Mouse (Mus musculus) hindbrain, embryonic 14.5 days (tissue): ENCODE results near the gene Fam69a. TPM values are rescaled to one million over a fixed set of nuclear protein-coding genes. Genes with fewer than 3 reads are reported as not detected.
"Not testable (repeated sequence)": the region's sequence is repeated elsewhere in the genome, so short reads cannot be mapped to it uniquely, and the experiment has no call there.

Experiments
- ATAC-seq: fragments of 200-750 bp; cut with Nextera tagmentation; 2 replicates; pipeline ENCODE4 v1.8.0; 2017; ENCODE audit warnings: moderate number of reproducible peaks, mild to moderate bottlenecking, moderate TSS enrichment, moderate library complexity; ENCODE audit not compliant: low FRiP score
- DNase-seq: peaks from one replicate; pipeline ENCODE4 v3.0.0-alpha.2; 2015; ENCODE audit warnings: low spot score
- H3K27ac ChIP-seq: fragments of 300-500 bp; sonication (generic); 2 replicates; pipeline ENCODE4 v1.5.1; 2014; ENCODE audit warnings: mild to moderate bottlenecking, moderate library complexity
- H3K27me3 ChIP-seq: fragments of 300-500 bp; sonication (generic); 2 replicates; pipeline ENCODE4 v1.6.1; 2014; ENCODE audit warnings: mild to moderate bottlenecking, low read length, mixed read lengths; ENCODE audit not compliant: control insufficient read depth, insufficient read depth
- H3K36me3 ChIP-seq: fragments of 300-500 bp; sonication (generic); replicated peaks from 2 replicates; pipeline ENCODE4 v1.6.1; 2014; ENCODE audit not compliant: control insufficient read depth, insufficient read depth
- H3K4me1 ChIP-seq: fragments of 300-500 bp; sonication (generic); replicated peaks from 2 replicates; pipeline ENCODE4 v1.6.1; 2014; ENCODE audit warnings: antibody characterized with exemption, low read length, mixed read lengths; ENCODE audit not compliant: control insufficient read depth, insufficient read depth
- H3K4me2 ChIP-seq: fragments of 300-500 bp; sonication (generic); replicated peaks from 2 replicates; pipeline ENCODE4 v1.6.1; 2014; ENCODE audit warnings: mild to moderate bottlenecking, moderate library complexity
- H3K4me3 ChIP-seq: fragments of 300-500 bp; sonication (generic); replicated peaks from 2 replicates; pipeline ENCODE4 v1.5.1; 2014; ENCODE audit warnings: mild to moderate bottlenecking, low read length
- H3K9ac ChIP-seq: fragments of 300-500 bp; sonication (generic); 2 replicates; pipeline ENCODE4 v1.6.1; 2014
- H3K9me3 ChIP-seq: fragments of 300-500 bp; sonication (generic); 2 replicates; pipeline ENCODE4 v1.6.1; 2016; ENCODE audit warnings: low read length; ENCODE audit not compliant: control insufficient read depth
- WGBS: fragments of 180-500 bp; shearing (Covaris S2); extraction: QIAGEN DNeasy Blood & Tissue Kit; methylation state at CpG from one replicate; pipeline ENCODE4 v1.1.7; 2014; 5-methylcytosine and 5-hydroxymethylcytosine counted together
- polyA plus RNA-seq: library from polyadenylated mRNA; unstranded; fragments of >200 nt; fragmentation: Nextera tagmentation; extraction: Ambion mirVana; gene quantifications from 2 replicates; pipeline ENCODE4 v1.2.1, GENCODE M21; 2014

Gene Fam69a
- polyA plus RNA-seq, 1 experiment from 2014 or later = 68.0 TPM

- no peak for DNase-seq
- no peak for ATAC-seq
- no peaks in the 10 kb centered on the region for H3K36me3 ChIP-seq
- H3K4me1 ChIP-seq = no peaks in the 10 kb centered on the region
- 97% methylated on average over 1 of the region's 1 CpGs for WGBS
- no peak overlapping the region for H3K4me3 ChIP-seq
- no peak overlapping the region for H3K27ac ChIP-seq
- no peak overlapping the region for H3K9ac ChIP-seq
- no peaks in the 10 kb centered on the region for H3K27me3 ChIP-seq
- H3K9me3 ChIP-seq = no peaks in the 10 kb centered on the region
- H3K4me2 ChIP-seq = no peak overlapping the region
These were observed 43.9 kb downstream of the Fam69a start for GRCm38 (mm10) chr5:107942941-107943340.

GRCm38 (mm10) chr5:107941222-107941621 lies 45.7 kb downstream of the Fam69a start:
- WGBS = 56% methylated on average over 6 of the region's 6 CpGs
- DNase-seq (no peak), ATAC-seq (no peak)

GRCm38 (mm10) chr5:107939701-107940100 lies 47.2 kb downstream of the Fam69a start:
- no peaks in the 10 kb centered on the region for H3K36me3 ChIP-seq
- no peak overlapping the region for H3K9ac ChIP-seq
- H3K27me3 ChIP-seq = no peaks in the 10 kb centered on the region
- 87% methylated on average over 3 of the region's 3 CpGs for WGBS
- H3K4me2 ChIP-seq = no peak overlapping the region
- H3K4me1 ChIP-seq = no peaks in the 10 kb centered on the region
- DNase-seq (no peak), ATAC-seq (no peak)
- no peak overlapping the region for H3K4me3 ChIP-seq
- H3K9me3 ChIP-seq = no peaks in the 10 kb centered on the region
- no peak overlapping the region for H3K27ac ChIP-seq

More at GRCm38 (mm10) chr5:107941222-107941621, 45.7 kb downstream of the Fam69a start:
- no peaks in the 10 kb centered on the region for H3K36me3 ChIP-seq
- no peak overlapping the region for H3K4me2 ChIP-seq
- no peaks in the 10 kb centered on the region for H3K4me1 ChIP-seq
- H3K27me3 ChIP-seq = no peaks in the 10 kb centered on the region
- H3K27ac ChIP-seq = no peak overlapping the region
- no peak overlapping the region for H3K4me3 ChIP-seq
- no peaks in the 10 kb centered on the region for H3K9me3 ChIP-seq
- H3K9ac ChIP-seq = no peak overlapping the region

GRCm38 (mm10) chr5:107938886-107939285 lies 48.0 kb downstream of the Fam69a start:
- no peak overlapping the region for H3K27ac ChIP-seq
- no peaks in the 10 kb centered on the region for H3K9me3 ChIP-seq
- DNase-seq = no peak
- no peak overlapping the region for H3K4me2 ChIP-seq
- H3K9ac ChIP-seq = no peak overlapping the region
- H3K4me1 ChIP-seq = no peaks in the 10 kb centered on the region
- ATAC-seq = no peak
- WGBS = 94% methylated on average over 2 of the region's 2 CpGs
- no peaks in the 10 kb centered on the region for H3K36me3 ChIP-seq
- no peaks in the 10 kb centered on the region for H3K27me3 ChIP-seq
- H3K4me3 ChIP-seq = no peak overlapping the region

GRCm38 (mm10) chr5:107938483-107938882 lies 48.4 kb downstream of the Fam69a start:
- WGBS = 55% methylated on average over 1 of the region's 1 CpGs
- H3K4me1 ChIP-seq, H3K9me3 ChIP-seq, H3K4me3 ChIP-seq, H3K27ac ChIP-seq, H3K9ac ChIP-seq, H3K36me3 ChIP-seq, ATAC-seq, H3K4me2 ChIP-seq, DNase-seq, H3K27me3 ChIP-seq: not testable (repeated sequence)

- Histone ChIP-seq H3K9me3 (no peaks in the 10 kb centered on the region), H3K4me2 (no peak overlapping the region), H3K27me3 (no peaks in the 10 kb centered on the region), H3K4me3 (no peak overlapping the region), H3K27ac (no peak overlapping the region), H3K4me1 (0 out of 2 replicates have a peak, but pooled peaks cover 5% of the 10 kb centered on the region), H3K9ac (no peak overlapping the region), H3K36me3 (no peaks in the 10 kb centered on the region)
- ATAC-seq = no peak
- no peak for DNase-seq
- WGBS = 90% methylated on average over 10 of the region's 10 CpGs
These were observed 50.1 kb downstream of the Fam69a start for GRCm38 (mm10) chr5:107936625-107937389.

- no peaks in the 10 kb centered on the region for H3K27me3 ChIP-seq
- H3K9ac ChIP-seq = no peak overlapping the region
- 91% methylated on average over 10 of the region's 10 CpGs for WGBS
- H3K9me3 ChIP-seq = no peaks in the 10 kb centered on the region
- no peak overlapping the region for H3K4me3 ChIP-seq
- H3K4me2 ChIP-seq = no peak overlapping the region
- no peak overlapping the region for H3K27ac ChIP-seq
- 0 out of 2 replicates have a peak, but pooled peaks cover 5% of the 10 kb centered on the region for H3K4me1 ChIP-seq
- DNase-seq (no peak), ATAC-seq (no peak)
- no peaks in the 10 kb centered on the region for H3K36me3 ChIP-seq
These were observed 51.9 kb downstream of the Fam69a start for GRCm38 (mm10) chr5:107934770-107935543.

GRCm38 (mm10) chr5:107933202-107933974 lies 53.5 kb downstream of the Fam69a start:
- 0 out of 2 replicates have a peak, but pooled peaks cover 5% of the 10 kb centered on the region for H3K4me1 ChIP-seq
- 78% methylated on average over 4 of the region's 4 CpGs for WGBS
- no peak for DNase-seq
- H3K9me3 ChIP-seq = no peaks in the 10 kb centered on the region
- H3K36me3 ChIP-seq = no peaks in the 10 kb centered on the region
- no peak for ATAC-seq
- no peak overlapping the region for H3K27ac ChIP-seq
- H3K4me2 ChIP-seq = no peak overlapping the region
- H3K4me3 ChIP-seq = no peak overlapping the region
- no peak overlapping the region for H3K9ac ChIP-seq
- no peaks in the 10 kb centered on the region for H3K27me3 ChIP-seq

GRCm38 (mm10) chr5:107932556-107932955 lies 54.3 kb downstream of the Fam69a start:
- no peak overlapping the region for H3K27ac ChIP-seq
- no peaks in the 10 kb centered on the region for H3K27me3 ChIP-seq
- H3K4me1 ChIP-seq = 0 out of 2 replicates have a peak, but pooled peaks cover 5% of the 10 kb centered on the region
- DNase-seq (no peak), ATAC-seq (no peak)
- no peaks in the 10 kb centered on the region for H3K9me3 ChIP-seq
- no peaks in the 10 kb centered on the region for H3K36me3 ChIP-seq
- H3K9ac ChIP-seq = no peak overlapping the region
- no peak overlapping the region for H3K4me3 ChIP-seq
- H3K4me2 ChIP-seq = no peak overlapping the region
- 52% methylated on average over 2 of the region's 2 CpGs for whole genome bisulfite sequencing
